Mouse (Mus musculus) liver, embryonic 16.5 days (tissue): Measurements from ENCODE around the gene Dcpp2. TPM values are rescaled to one million over a fixed set of nuclear protein-coding genes. Genes with fewer than 3 reads are reported as not detected.

ENCODE experiments used
- polyA plus RNA-seq: library from polyadenylated mRNA; unstranded; fragments of >200 nt; fragmentation: Nextera tagmentation; extraction: Ambion mirVana; gene quantifications from 2 replicates; pipeline ENCODE4 v1.2.1, GENCODE M21; 2015

Dcpp2 gene
- polyA plus RNA-seq, 1 experiment from 2014 or later: not detected

Other genes starting within 250 kb of the Dcpp2 start
- 0.42 and 0.50 TPM in 2 replicates for gene Mmp25, start 235.6 kb upstream of the Dcpp2 start, polyA plus RNA-seq
- gene Bicdl2, start 220.4 kb upstream of the Dcpp2 start, polyA plus RNA-seq: 0.12 TPM in 1 of 2 replicates, not detected in the other
- 18.9 and 23.2 TPM in 2 replicates for gene Hcfc1r1, start 207.3 kb upstream of the Dcpp2 start, polyA plus RNA-seq
- 19.1 and 20.4 TPM in 2 replicates for gene Thoc6, start 207.0 kb upstream of the Dcpp2 start, polyA plus RNA-seq
- gene Tnfrsf12a, start 203.4 kb upstream of the Dcpp2 start, polyA plus RNA-seq: 7.0 and 8.6 TPM in 2 replicates
- gene Cldn6, start 201.6 kb upstream of the Dcpp2 start, polyA plus RNA-seq: 1.2 and 1.4 TPM in 2 replicates
- 0.18 TPM in 1 of 2 replicates, not detected in the other for gene Cldn9, start 196.9 kb upstream of the Dcpp2 start, polyA plus RNA-seq
- gene 1520401A03Rik, start 158.1 kb upstream of the Dcpp2 start, polyA plus RNA-seq: 0.04 and 0.14 TPM in 2 replicates
- gene Pkmyt1, start 154.5 kb upstream of the Dcpp2 start, polyA plus RNA-seq: 24.9 and 26.0 TPM in 2 replicates
- 7.5 and 7.6 TPM in 2 replicates for gene Paqr4, start 140.0 kb upstream of the Dcpp2 start, polyA plus RNA-seq
- gene Kremen2, start 135.0 kb upstream of the Dcpp2 start, polyA plus RNA-seq: not detected in 2 replicates
- gene Flywch1, start 109.3 kb upstream of the Dcpp2 start, polyA plus RNA-seq: 8.6 and 10.6 TPM in 2 replicates
- 0.64 and 0.86 TPM in 2 replicates for gene Flywch2, start 94.8 kb upstream of the Dcpp2 start, polyA plus RNA-seq
- 150 and 172 TPM in 2 replicates for gene Srrm2, start 90.3 kb upstream of the Dcpp2 start, polyA plus RNA-seq
- 426 and 436 TPM in 2 replicates for gene Elob, start 51.7 kb upstream of the Dcpp2 start, polyA plus RNA-seq
- not detected in 2 replicates for gene Prss33, start 44.8 kb upstream of the Dcpp2 start, polyA plus RNA-seq
- gene Prss32, start 37.0 kb upstream of the Dcpp2 start, polyA plus RNA-seq: not detected in 2 replicates
- gene Prss41, start 36.7 kb upstream of the Dcpp2 start, polyA plus RNA-seq: 0.06 TPM in 1 of 2 replicates, not detected in the other
- not detected in 2 replicates for gene Prss21, start 12.8 kb upstream of the Dcpp2 start, polyA plus RNA-seq
- gene Dcpp1, start within 50 bp of the Dcpp2 start, polyA plus RNA-seq: not detected in 2 replicates
- not detected in 2 replicates for gene Dcpp3, start 36.6 kb downstream of the Dcpp2 start, polyA plus RNA-seq
- not detected in 2 replicates for gene Sbp, start 60.8 kb downstream of the Dcpp2 start, polyA plus RNA-seq
- gene Sbpl, start 74.4 kb downstream of the Dcpp2 start, polyA plus RNA-seq: not detected in 2 replicates
- gene Prss30, start 99.7 kb downstream of the Dcpp2 start, polyA plus RNA-seq: 0.07 TPM in 1 of 2 replicates, not detected in the other
- gene Prss22, start 117.2 kb downstream of the Dcpp2 start, polyA plus RNA-seq: not detected in 2 replicates
- not detected in 2 replicates for gene Prss27, start 157.3 kb downstream of the Dcpp2 start, polyA plus RNA-seq
- gene Kctd5, start 192.6 kb downstream of the Dcpp2 start, polyA plus RNA-seq: 10.3 and 10.8 TPM in 2 replicates